Mouse (Mus musculus): ENCODE data around the gene Hhat.

DNA sequence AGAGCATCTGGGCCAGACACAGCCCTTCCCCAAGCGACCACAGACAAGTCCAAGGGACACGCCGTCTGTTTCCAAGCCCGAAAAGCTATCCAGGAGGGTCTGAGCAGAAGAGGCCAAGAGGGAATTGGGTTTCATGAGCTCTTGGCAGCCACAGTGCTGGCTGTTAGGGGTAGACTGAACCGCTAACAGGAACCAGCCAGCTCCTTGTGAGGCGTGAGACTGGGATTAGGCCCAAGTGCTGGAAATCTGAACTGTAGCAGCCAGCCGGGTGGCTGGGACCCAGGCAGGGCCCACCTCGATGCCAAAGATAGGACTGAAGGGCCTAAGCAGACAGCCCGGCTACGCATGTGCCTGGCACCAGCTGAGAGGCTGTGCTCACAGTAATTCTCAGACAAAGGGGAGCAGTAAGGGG lies 18.1 kb upstream of the Hhat start:
- TF ChIP-seq MAFK (IDR thresholded peaks at IDR 0.05; ENCODE audit: insufficient read depth, low read depth, low read length), result no peak
- TF ChIP-seq CHD2 (IDR thresholded peaks at IDR 0.05; ENCODE audit: low read depth, low read length), result no peak
